Mouse (Mus musculus) intestine, embryonic 16.5 days (tissue): Measurements from ENCODE around the gene Lcn6. TPM values are rescaled to one million over a fixed set of nuclear protein-coding genes. Genes with fewer than 3 reads are reported as not detected.

Experiments
- ATAC-seq: fragments of 200-750 bp; cut with Nextera tagmentation; 2 replicates; pipeline ENCODE4 v1.8.0; 2017; ENCODE audit warnings: moderate TSS enrichment, moderate library complexity
- H3K27ac ChIP-seq: fragments of 300-500 bp; sonication (generic); 2 replicates; pipeline ENCODE4 v1.5.1; 2014; ENCODE audit warnings: mild to moderate bottlenecking, low read length
- H3K27me3 ChIP-seq: fragments of 300-500 bp; sonication (generic); replicated peaks from 2 replicates; pipeline ENCODE4 v1.6.1; 2014; ENCODE audit warnings: low read length, control low read depth, mixed read lengths; ENCODE audit not compliant: control insufficient read depth, insufficient read depth
- H3K36me3 ChIP-seq: fragments of 300-500 bp; sonication (generic); 2 replicates; pipeline ENCODE4 v1.6.1; 2014; ENCODE audit warnings: low read length, control low read depth; ENCODE audit not compliant: control insufficient read depth, insufficient read depth
- H3K4me1 ChIP-seq: fragments of 300-500 bp; sonication (generic); 2 replicates; pipeline ENCODE4 v1.6.1; 2014; ENCODE audit warnings: low read length, control low read depth, mixed read lengths; ENCODE audit not compliant: control insufficient read depth, insufficient read depth
- H3K4me2 ChIP-seq: fragments of 300-500 bp; sonication (generic); 2 replicates; pipeline ENCODE4 v1.6.1; 2014; ENCODE audit warnings: low read depth, low read length, control low read depth
- H3K4me3 ChIP-seq: fragments of 300-500 bp; sonication (generic); 2 replicates; pipeline ENCODE4 v1.5.1; 2014; ENCODE audit warnings: mild to moderate bottlenecking, low read length
- H3K9ac ChIP-seq: fragments of 300-500 bp; sonication (generic); 2 replicates; pipeline ENCODE4 v1.6.1; 2014; ENCODE audit warnings: low read depth, low read length
- H3K9me3 ChIP-seq: fragments of 300-500 bp; sonication (generic); 2 replicates; pipeline ENCODE4 v1.6.1; 2016; ENCODE audit warnings: low read length, control low read depth; ENCODE audit not compliant: control insufficient read depth
- WGBS: fragments of 180-500 bp; shearing (Covaris S2); extraction: QIAGEN DNeasy Blood & Tissue Kit; methylation state at CpG from one replicate; pipeline ENCODE4 v1.1.7; 2014; 5-methylcytosine and 5-hydroxymethylcytosine counted together
- polyA plus RNA-seq: library from polyadenylated mRNA; unstranded; fragments of >200 nt; fragmentation: Nextera tagmentation; extraction: Ambion mirVana; gene quantifications from 2 replicates; pipeline ENCODE4 v1.2.1, GENCODE M21; 2015

Gene Lcn6
- not detected in 2 replicates for polyA plus RNA-seq

DNA sequence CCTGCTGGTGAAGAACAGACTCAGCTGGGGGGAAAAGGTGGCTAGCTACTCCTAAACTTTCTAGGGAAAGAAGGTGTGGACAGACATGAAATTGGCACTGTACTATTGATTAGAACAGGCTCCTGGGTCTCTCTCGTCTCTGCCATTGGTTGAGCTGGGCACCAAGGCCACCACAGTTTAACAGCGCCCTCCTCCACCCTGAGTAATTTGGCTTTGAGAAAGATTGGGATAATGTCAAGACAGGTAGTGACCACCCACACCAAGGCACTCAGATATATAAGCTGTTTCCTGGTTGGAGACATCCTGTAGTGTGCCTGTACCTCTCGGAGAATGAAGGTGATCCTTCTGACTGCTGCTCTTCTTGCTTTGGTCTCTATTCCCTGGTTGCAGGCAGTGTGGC, at the start of gene Lcn6:
Gene Lcn6 (plus strand): TSS at position 301 of the 400 bp plus-strand sequence.
- H3K4me1 ChIP-seq, result no peaks in the 10 kb centered on the region
- H3K9me3 ChIP-seq, result no peaks in the 10 kb centered on the region
- H3K36me3 ChIP-seq, result no peaks in the 10 kb centered on the region
- ATAC-seq, result no peak
- H3K4me2 ChIP-seq, result no peak within 1 kb of the TSS
- no peak within 1 kb of the TSS for H3K27ac ChIP-seq
- H3K27me3 ChIP-seq, result 0 out of 2 replicates have a peak, but pooled peaks cover 2% of the 10 kb centered on the region
- no peak within 1 kb of the TSS for H3K9ac ChIP-seq
- WGBS, result 89% methylated on average over 3 of the region's 3 CpGs
- H3K4me3 ChIP-seq, result no peak within 1 kb of the TSS

- H3K4me3 ChIP-seq, result no peak within 1 kb of the TSS
- H3K9me3 ChIP-seq, result no peaks in the 10 kb centered on the region
- H3K27me3 ChIP-seq, result no peaks in the 10 kb centered on the region
- no peaks in the 10 kb centered on the region for H3K36me3 ChIP-seq
- H3K4me2 ChIP-seq, result no peak within 1 kb of the TSS
- H3K27ac ChIP-seq, result no peak within 1 kb of the TSS
- H3K4me1 ChIP-seq, result no peaks in the 10 kb centered on the region
- no peak within 1 kb of the TSS for H3K9ac ChIP-seq
- 71% methylated on average over 6 of the region's 6 CpGs for WGBS
- ATAC-seq, result no peak
Observed at GRCm38 (mm10) chr2:25627811-25628210, 48.8 kb upstream of the Lcn6 start, which contains the start of gene Fcna. Fcna (minus strand) TSS chr2:25628030.

DNA sequence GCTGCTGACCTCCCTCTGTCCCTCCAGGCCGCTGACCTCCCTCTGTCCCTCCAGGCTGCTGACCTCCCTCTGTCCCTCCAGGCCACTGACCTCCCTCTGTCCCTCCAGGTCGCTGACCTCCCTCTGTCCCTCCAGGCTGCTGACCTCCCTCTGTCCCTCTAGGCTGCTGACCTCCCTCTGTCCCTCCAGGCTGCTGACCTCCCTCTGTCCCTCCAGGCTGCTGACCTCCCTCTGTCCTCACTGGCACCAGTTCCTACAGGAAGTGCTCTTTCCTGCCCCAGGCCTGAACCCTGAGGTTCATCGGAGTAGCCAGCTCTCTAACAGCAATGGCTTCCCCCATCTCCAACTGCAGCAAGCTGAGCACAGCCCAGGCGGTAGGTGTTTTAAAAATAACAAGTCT, 47.8 kb upstream of the Lcn6 start:
- Histone ChIP-seq H3K36me3 (no peaks in the 10 kb centered on the region), H3K4me3 (no peak overlapping the region), H3K4me2 (no peak overlapping the region), H3K9ac (no peak overlapping the region), H3K4me1 (no peaks in the 10 kb centered on the region), H3K27ac (no peak overlapping the region), H3K9me3 (no peaks in the 10 kb centered on the region), H3K27me3 (no peaks in the 10 kb centered on the region)
- ATAC-seq, result no peak
- 48% methylated on average over 4 of the region's 4 CpGs for WGBS

- no peaks in the 10 kb centered on the region for H3K27me3 ChIP-seq
- no peak overlapping the region for H3K9ac ChIP-seq
- no peak for ATAC-seq
- H3K9me3 ChIP-seq, result no peaks in the 10 kb centered on the region
- H3K4me1 ChIP-seq, result no peaks in the 10 kb centered on the region
- no peak overlapping the region for H3K27ac ChIP-seq
- no peaks in the 10 kb centered on the region for H3K36me3 ChIP-seq
- no peak overlapping the region for H3K4me3 ChIP-seq
- WGBS, result 87% methylated on average over 3 of the region's 3 CpGs
- H3K4me2 ChIP-seq, result no peak overlapping the region
Observed at GRCm38 (mm10) chr2:25633616-25634015, 43.0 kb upstream of the Lcn6 start.

GRCm38 (mm10) chr2:25634046-25634445, 42.5 kb upstream of the Lcn6 start:
- no peak overlapping the region for H3K4me3 ChIP-seq
- no peak for ATAC-seq
- no peaks in the 10 kb centered on the region for H3K36me3 ChIP-seq
- H3K9ac ChIP-seq, result no peak overlapping the region
- no peak overlapping the region for H3K27ac ChIP-seq
- no peaks in the 10 kb centered on the region for H3K27me3 ChIP-seq
- WGBS, result 58% methylated on average over 1 of the region's 1 CpGs
- H3K4me2 ChIP-seq, result no peak overlapping the region
- no peaks in the 10 kb centered on the region for H3K4me1 ChIP-seq
- H3K9me3 ChIP-seq, result no peaks in the 10 kb centered on the region

- H3K9me3 ChIP-seq, result no peaks in the 10 kb centered on the region
- H3K4me2 ChIP-seq, result no peak overlapping the region
- no peak overlapping the region for H3K9ac ChIP-seq
- H3K4me3 ChIP-seq, result no peak overlapping the region
- WGBS, result 18% methylated on average over 6 of the region's 6 CpGs
- ATAC-seq, result no peak
- no peaks in the 10 kb centered on the region for H3K36me3 ChIP-seq
- no peaks in the 10 kb centered on the region for H3K27me3 ChIP-seq
- no peaks in the 10 kb centered on the region for H3K4me1 ChIP-seq
- no peak overlapping the region for H3K27ac ChIP-seq
Observed at GRCm38 (mm10) chr2:25639890-25640289, 36.7 kb upstream of the Lcn6 start.

DNA sequence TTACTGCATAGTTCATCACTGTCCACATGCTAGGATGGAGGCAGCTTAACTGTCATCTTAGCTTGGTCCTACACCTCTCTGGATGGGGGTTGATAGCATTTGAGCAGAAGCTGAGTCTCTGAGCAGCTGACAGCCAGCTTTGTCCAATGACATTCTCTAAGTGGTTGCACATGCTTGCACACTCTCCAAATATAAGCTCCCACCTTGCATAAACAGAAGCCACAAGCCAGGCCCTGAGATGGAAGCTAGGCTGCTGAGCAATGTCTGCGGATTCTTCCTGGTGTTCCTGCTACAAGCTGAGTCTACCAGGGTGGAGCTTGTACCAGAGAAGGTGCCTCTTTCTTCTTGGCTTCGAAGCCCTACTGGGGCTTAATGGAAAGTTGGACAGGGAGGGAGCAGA, 23.7 kb upstream of the Lcn6 start, which contains the start of gene Lcn8:
Gene Lcn8 (plus strand): TSS at position 219 of the 400 bp plus-strand sequence.
- ATAC-seq, result no peak
- no peak within 1 kb of the TSS for H3K4me2 ChIP-seq
- H3K9me3 ChIP-seq, result no peaks in the 10 kb centered on the region
- no peak within 1 kb of the TSS for H3K27ac ChIP-seq
- H3K4me1 ChIP-seq, result no peaks in the 10 kb centered on the region
- H3K4me3 ChIP-seq, result no peak within 1 kb of the TSS
- no peak within 1 kb of the TSS for H3K9ac ChIP-seq
- no peaks in the 10 kb centered on the region for H3K36me3 ChIP-seq
- 83% methylated on average over 2 of the region's 2 CpGs for WGBS
- no peaks in the 10 kb centered on the region for H3K27me3 ChIP-seq

GRCm38 (mm10) chr2:25654502-25654901, 22.1 kb upstream of the Lcn6 start:
- no peak overlapping the region for H3K9ac ChIP-seq
- no peak overlapping the region for H3K27ac ChIP-seq
- no peaks in the 10 kb centered on the region for H3K36me3 ChIP-seq
- 79% methylated on average over 1 of the region's 1 CpGs for WGBS
- H3K27me3 ChIP-seq, result no peaks in the 10 kb centered on the region
- no peak overlapping the region for H3K4me2 ChIP-seq
- no peak overlapping the region for H3K4me3 ChIP-seq
- no peaks in the 10 kb centered on the region for H3K9me3 ChIP-seq
- no peak for ATAC-seq
- H3K4me1 ChIP-seq, result no peaks in the 10 kb centered on the region

DNA sequence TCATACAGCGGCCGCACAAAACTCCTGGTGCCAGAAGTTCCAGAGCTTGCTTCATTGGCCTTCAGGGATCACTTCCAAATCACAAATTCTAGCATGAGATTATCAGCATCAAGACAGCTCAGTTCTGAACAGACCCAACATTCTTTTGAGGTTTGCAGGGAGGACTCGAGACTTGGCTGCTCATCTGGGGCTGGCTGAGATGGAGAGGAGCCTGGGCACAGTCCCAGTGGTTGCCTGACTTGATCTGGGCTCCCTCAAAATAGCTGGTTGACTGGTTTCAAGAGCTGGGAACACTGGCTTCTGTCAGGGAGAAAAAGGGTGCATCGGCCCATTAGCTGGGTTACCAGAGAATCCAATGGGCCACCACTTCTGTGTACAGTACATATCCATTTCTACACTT, 19.9 kb upstream of the Lcn6 start:
- ATAC-seq, result no peak
- H3K27me3 ChIP-seq, result no peaks in the 10 kb centered on the region
- no peaks in the 10 kb centered on the region for H3K36me3 ChIP-seq
- H3K27ac ChIP-seq, result no peak overlapping the region
- H3K9ac ChIP-seq, result no peak overlapping the region
- 86% methylated on average over 4 of the region's 4 CpGs for WGBS
- no peak overlapping the region for H3K4me2 ChIP-seq
- H3K4me1 ChIP-seq, result no peaks in the 10 kb centered on the region
- no peaks in the 10 kb centered on the region for H3K9me3 ChIP-seq
- H3K4me3 ChIP-seq, result no peak overlapping the region

GRCm38 (mm10) chr2:25657246-25657645, 19.3 kb upstream of the Lcn6 start:
- H3K36me3 ChIP-seq, result no peaks in the 10 kb centered on the region
- no peak overlapping the region for H3K9ac ChIP-seq
- H3K27me3 ChIP-seq, result no peaks in the 10 kb centered on the region
- H3K4me2 ChIP-seq, result no peak overlapping the region
- ATAC-seq, result no peak
- 78% methylated on average over 4 of the region's 4 CpGs for WGBS
- no peak overlapping the region for H3K27ac ChIP-seq
- no peaks in the 10 kb centered on the region for H3K9me3 ChIP-seq
- H3K4me1 ChIP-seq, result no peaks in the 10 kb centered on the region
- H3K4me3 ChIP-seq, result no peak overlapping the region
